Mouse (Mus musculus) 3T3-L1 (cell line): Measurements from ENCODE around the gene Nhsl1.
A peak's percentile ranks its signal among the peaks of the same experiment; 100 is the strongest.

Experiments
- DNase-seq: peaks from one replicate; pipeline ENCODE4 v3.0.0-alpha.2; 2015; ENCODE audit warnings: low read depth, low spot score

Nhsl1 gene

GRCm38 (mm10) chr10:18400998-18401397 is 82.2 kb downstream of the Nhsl1 start:
- no peak for DNase-seq

GRCm38 (mm10) chr10:18403992-18404391 is 85.2 kb downstream of the Nhsl1 start:
- DNase-seq: no peak

GRCm38 (mm10) chr10:18404679-18405078 is 85.9 kb downstream of the Nhsl1 start:
- DNase-seq: no peak

DNA sequence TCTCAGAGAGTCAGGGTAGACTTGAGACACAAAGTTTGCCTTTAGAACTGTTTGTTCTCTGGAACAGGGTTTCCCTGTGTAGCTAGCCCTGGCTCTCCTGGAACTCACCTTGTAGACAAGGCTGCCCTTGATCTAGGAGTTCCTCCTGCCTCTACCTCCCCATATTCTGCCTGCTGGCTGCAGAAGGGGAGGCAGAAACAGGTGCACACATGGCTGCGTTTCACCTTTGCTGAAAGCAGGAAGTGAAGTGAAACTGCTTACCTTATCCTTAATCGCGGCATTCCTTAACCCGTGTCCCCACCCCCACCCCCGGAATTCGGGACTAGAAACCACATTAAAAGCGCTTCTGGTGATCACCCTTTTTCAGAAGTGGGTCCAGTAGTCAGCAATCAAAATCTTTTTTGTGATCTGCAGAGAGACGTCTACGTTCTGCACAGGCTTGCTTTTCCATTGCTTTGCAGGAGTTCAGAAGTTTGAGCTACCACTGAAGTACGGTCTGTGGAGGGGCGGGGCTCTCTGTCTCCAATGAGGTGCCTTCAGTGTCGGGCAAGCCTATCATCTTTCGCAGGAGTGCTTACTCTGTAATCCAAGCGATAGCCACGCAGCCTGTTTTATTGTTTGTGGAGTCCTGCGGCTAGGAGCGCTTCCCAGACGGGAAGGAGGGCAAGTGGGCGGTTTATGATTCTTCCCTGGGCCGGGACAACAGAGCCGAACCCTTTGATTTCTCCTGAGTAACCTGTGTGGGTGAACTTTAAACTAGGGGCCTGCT is 88.5 kb downstream of the Nhsl1 start:
- DNase-seq: no peak

GRCm38 (mm10) chr10:18408128-18408527 is 89.3 kb downstream of the Nhsl1 start:
- DNase-seq: no peak

DNA sequence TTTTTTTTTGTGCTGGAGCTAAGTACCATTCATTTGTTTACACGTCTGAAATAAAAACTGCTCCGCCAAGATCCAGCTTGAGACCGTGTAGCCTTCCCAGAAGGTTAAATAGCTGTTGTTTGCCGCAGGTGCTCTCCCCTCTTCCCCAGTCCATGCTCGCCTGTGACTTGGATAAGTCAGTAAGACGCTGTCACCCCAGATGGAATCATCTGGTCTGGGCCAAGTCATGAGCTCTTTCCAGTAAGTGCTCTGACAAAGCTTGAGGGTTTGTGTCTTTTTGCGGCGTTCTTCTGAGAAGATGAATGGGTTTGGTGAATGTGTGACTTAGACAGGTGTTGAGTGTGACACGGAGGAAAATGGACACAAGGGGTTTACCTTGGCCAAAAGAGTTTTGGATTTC is 89.8 kb downstream of the Nhsl1 start:
- no peak for DNase-seq

DNA sequence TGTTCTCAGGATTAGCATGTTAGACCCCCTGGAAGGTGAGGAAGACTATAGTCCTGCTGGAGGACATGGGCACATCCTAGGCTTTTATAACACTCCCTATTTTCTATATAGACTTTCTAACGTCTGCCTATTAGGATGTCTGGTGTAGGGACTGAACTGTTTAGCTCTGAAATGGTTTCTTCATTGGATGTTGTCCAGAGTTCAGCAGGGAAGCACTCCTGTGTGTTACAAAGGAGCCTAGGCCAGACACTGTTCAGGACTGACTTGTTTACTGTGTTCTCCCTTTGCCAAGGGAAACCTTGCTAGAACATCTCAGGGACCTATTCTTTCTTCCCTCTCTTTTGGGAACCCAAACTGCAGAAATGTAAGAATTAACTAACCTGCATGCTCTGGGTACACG is 90.3 kb downstream of the Nhsl1 start:
- no peak for DNase-seq

DNA sequence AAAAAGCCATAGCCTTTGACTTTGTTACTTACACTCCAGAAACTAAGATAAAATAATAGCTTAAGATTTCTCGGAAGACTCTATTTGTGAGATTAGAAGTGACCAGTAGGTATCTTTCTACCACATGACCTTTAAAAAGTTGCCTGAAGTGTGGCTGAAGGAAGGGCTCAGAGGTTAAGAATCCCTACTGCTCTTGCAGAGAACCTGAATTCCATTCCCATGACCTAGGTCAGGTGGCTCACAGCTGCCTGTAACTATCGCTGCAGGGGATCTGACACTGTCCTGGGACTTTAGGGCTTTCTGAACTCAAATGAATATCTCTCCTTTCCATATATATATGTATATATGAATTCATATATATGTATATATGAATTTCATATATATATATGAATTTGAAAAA is 92.5 kb downstream of the Nhsl1 start:
- no peak for DNase-seq

GRCm38 (mm10) chr10:18415946-18416345 is 97.2 kb downstream of the Nhsl1 start:
- no peak for DNase-seq

GRCm38 (mm10) chr10:18418160-18418559 is 99.4 kb downstream of the Nhsl1 start:
- DNase-seq: no peak

DNA sequence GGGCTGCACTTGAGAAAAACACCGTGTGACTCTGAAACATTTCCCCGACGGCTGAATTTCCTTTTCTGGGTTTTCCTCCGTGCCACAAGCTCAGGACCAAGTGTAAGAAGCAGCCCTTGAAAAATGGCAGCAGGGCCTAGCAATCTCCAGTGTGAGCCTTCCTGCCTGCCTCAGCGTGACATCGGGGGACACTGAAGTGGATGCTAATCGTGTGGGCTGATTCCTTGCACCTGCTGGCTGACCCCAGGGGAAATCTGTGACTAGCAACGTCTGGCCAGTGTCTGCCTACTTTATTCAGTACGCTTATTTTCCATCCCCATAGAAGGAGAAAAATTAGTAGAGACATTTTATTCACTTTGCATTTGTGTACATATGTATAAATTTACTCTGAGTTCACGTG is 100.7 kb downstream of the Nhsl1 start:
- DNase-seq: no peak

DNA sequence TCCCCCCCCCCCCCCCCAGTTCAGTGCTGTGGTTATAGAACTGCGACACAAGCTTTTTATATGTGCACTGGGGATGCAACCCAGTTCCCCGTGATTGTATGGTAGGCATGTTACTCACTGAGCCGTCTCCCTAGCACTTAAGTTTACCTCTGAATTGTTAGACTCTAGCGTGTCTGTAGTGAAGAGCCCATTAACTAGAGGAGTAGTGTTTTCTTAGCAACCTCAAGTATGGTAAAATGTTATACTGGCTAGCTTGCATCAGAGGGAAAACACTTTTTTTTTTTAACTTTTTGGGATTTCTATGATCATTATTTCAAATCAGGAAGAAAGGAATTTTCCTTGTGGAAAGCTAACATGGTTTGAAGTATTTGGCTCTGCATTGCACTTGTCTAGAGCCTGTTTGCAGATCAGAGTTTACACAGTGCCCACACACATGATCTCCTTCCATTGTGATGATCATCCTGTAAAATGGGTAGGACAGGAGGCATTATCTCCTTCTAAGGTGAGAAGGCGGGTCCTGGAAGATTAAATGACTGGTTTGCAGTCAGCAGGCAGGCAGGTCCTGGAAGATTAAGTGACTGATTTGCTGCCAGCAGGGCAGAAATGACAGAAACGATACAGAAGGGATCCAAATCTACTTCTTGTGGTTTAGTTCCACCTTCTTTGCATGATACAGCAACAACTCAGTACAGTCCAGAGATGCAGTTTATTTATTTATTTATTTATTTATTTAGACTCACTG is 101.6 kb downstream of the Nhsl1 start:
- no peak for DNase-seq

DNA sequence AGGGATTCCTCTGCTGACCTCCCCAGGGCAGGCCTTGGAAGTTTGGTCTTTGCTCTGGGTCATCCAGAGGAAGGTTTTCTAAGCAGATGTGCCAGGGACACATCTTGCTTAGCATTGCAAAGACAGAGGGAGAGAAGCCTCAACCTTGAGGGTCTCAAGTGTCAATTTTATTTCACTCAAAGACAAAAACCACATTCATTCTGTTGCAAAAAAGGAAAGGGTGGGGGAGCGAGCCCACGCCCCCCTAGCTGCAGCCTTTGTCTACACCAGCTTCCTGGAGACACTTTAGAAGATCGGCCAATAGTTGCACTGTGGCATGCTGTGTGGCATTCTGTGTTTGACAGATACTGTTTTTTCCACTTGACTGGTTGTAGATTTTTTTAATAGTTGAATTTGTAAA is 104.2 kb downstream of the Nhsl1 start:
- DNase-seq: no peak

GRCm38 (mm10) chr10:18423557-18423956 is 104.8 kb downstream of the Nhsl1 start:
- no peak for DNase-seq

DNA sequence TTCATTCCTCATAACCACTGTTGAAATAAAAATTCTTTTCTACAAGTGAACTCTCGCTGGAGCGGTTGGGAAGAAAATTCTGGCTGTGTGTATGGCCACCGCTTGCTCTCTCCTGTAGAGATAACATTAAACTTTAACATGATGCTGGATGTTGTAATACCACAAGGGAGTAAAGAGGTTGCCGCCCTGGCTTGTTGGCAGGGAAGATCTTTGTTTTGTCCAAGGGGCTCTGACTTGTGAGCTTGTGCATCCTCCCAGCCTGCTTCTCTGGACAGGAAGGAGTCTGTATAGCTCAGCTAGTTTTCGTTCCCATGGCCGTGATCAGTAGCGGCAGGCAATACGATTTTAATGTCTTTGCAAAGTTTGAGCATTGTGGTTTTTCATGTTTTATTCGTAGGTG is 109.1 kb downstream of the Nhsl1 start:
- no peak for DNase-seq

- DNase-seq: no peak
These were observed 110.7 kb downstream of the Nhsl1 start for GRCm38 (mm10) chr10:18429533-18429932.

GRCm38 (mm10) chr10:18430141-18430540 is 111.4 kb downstream of the Nhsl1 start:
- no peak for DNase-seq

DNA sequence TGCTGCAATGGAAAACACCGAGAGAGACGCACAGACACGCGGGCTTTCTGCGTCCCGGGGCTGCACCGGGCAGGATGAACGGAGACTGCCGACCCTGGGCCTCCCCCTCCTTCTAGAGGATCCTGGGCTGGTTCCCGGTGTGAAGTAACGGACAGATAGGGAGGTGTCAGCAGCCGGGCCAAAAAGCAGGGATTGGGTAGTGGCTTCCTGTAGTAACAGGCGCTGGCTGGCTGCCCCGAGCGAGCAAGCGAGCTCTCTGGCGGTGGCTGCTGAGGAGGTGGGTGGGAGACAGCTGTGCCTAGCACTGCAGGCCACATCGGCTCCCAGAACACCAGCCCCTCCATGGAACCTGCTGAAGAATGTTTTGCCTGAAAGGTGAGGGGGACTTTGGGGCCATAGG is 112.2 kb downstream of the Nhsl1 start:
- DNase-seq: no peak

GRCm38 (mm10) chr10:18431546-18431945 is 112.8 kb downstream of the Nhsl1 start:
- DNase-seq: no peak

- DNase-seq: no peak
These were observed 116.7 kb downstream of the Nhsl1 start for GRCm38 (mm10) chr10:18435454-18435853.

DNA sequence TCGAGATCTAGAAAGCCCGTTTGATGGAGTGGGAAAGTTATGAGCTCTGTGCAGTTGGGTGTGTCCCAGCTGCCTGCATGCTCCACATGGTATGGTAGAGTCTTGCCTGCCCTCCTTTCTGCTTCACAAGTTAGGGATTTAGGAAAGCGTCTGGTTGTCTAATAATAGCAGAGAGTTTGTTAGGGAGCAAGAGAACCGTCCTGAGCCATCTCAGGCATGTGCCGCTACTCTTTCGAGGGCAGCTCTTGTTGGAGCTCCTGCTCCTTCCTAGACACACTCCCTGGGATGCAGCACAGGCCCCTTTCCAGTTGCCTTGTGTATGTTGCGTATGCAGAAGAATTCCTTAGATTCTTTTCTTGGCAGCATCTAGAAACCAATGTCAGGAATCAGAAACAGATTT is 117.2 kb downstream of the Nhsl1 start:
- peak; percentile 6 for DNase-seq

GRCm38 (mm10) chr10:18437584-18437983 is 118.8 kb downstream of the Nhsl1 start:
- DNase-seq: no peak
